ENCODE assay signal across 14 mouse cellular contexts in the genomic region with DNA sequence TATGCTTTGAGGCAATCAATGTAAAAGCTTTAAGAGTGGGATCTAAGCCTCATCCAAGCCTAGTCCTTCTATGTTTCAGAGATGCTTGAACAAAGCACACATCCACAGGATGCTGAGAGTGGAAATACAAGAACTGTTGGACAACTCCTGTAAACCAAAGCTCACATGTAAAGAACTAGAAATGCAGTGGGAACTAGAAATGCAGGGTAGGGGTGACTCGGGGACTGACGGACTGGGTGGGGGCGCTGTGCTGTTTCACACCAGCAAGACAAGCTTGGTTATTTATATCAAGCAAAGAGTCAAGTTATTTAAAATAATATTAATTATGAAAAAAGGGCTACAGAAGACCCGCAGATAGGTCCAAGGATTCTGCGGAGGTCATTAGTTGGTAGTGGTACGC.
A peak's percentile ranks its signal among the peaks of the same experiment; 100 is the strongest.
DNase-seq lines count a peak whose midpoint lies in the region; TF ChIP-seq lines count a peak whose summit lies in the region.
"Had no signal": no experiment of that assay in that cellular context is flagged by ENCODE, and none has a peak within 500 bp of the region (broad histone marks: within the 10 kb centered on the region; RNA-seq: fewer than 3 reads in every experiment).

No protein-coding gene starts in this region.

- 44% methylated on average over 6 of the region's 6 CpGs for WGBS in thymus, adult 2 months
- WGBS in embryonic facial prominence, embryonic 10.5 days: 95% methylated on average over 6 of the region's 6 CpGs
- 93% methylated on average over 6 of the region's 6 CpGs for WGBS in cerebellum, adult 2 months

- no peak overlapping the region for H3K4me3 ChIP-seq in left cerebral cortex, adult 2 months
- H3K4me3 ChIP-seq in thymus, adult 2 months (ENCODE audit: control insufficient read depth, insufficient read depth, low read length): no peak overlapping the region; the same call in 1 of the 2 replicates
- no peak overlapping the region for H3K4me3 ChIP-seq in embryonic facial prominence, embryonic 10.5 days
- no peak overlapping the region for H3K4me3 ChIP-seq in cerebellum, adult 2 months (replicated peaks; ENCODE audit: insufficient read depth, low read depth, low read length)
- H3K4me3 ChIP-seq: embryonic facial prominence, embryonic 13.5 days; forebrain, embryonic 15.5 days; hindbrain, embryonic 12.5 days; limb, embryonic 13.5 days had no signal

- no peaks in the 10 kb centered on the region for H3K27me3 ChIP-seq in thymus, adult 2 months (ENCODE audit: control insufficient read depth, insufficient read depth, low read length)
- H3K27me3 ChIP-seq in embryonic facial prominence, embryonic 10.5 days (replicated peaks; ENCODE audit: low read depth, poor library complexity, severe bottlenecking): no peaks in the 10 kb centered on the region
- H3K27me3 ChIP-seq in cerebellum, adult 2 months (ENCODE audit: control insufficient read depth, insufficient read depth, low read length): no peaks in the 10 kb centered on the region
- H3K27me3 ChIP-seq: embryonic facial prominence, embryonic 13.5 days; forebrain, embryonic 15.5 days; hindbrain, embryonic 12.5 days; limb, embryonic 13.5 days had no signal

- no peak for TF ChIP-seq CTCF in left cerebral cortex, adult 2 months (IDR thresholded peaks at IDR 0.05)
- no peak for TF ChIP-seq CTCF in thymus, adult 2 months (IDR thresholded peaks at IDR 0.05; ENCODE audit: borderline replicate concordance, control insufficient read depth, extremely low read depth, insufficient read depth, low read length, poor library complexity)
- TF ChIP-seq CTCF in cerebellum, adult 2 months (IDR thresholded peaks at IDR 0.05; ENCODE audit: borderline replicate concordance, insufficient read depth, low read depth, low read length): no peak

- no peak for DNase-seq in left cerebral cortex, adult 2 months (ENCODE audit: extremely low spot score in 1 of 2, low spot score in 2 of 2)
- DNase-seq in left cerebral cortex, adult 11 months (ENCODE audit: low spot score): no peak
- peak; percentile 45 for DNase-seq in thymus, adult 2 months
- no peak for DNase-seq in thymus, postnatal 10 days (ENCODE audit: low spot score in 2 of 2)
- no peak for DNase-seq in embryonic facial prominence, embryonic 10.5 days (ENCODE audit: low spot score)
- DNase-seq in thymus, postnatal 36 days: peak; percentile 55 to 57
- no peak for DNase-seq in adrenal gland, adult 2 months
- no peak for DNase-seq in cerebellum, adult 2 months
- DNase-seq: retina, postnatal 1 day had no signal

- H3K27ac ChIP-seq in left cerebral cortex, adult 2 months: peak overlapping the region; percentile 33; the same call in 1 of the 2 replicates
- H3K27ac ChIP-seq in thymus, adult 2 months (ENCODE audit: control insufficient read depth, insufficient read depth, low read length): peak overlapping the region; percentile 87
- H3K27ac ChIP-seq in embryonic facial prominence, embryonic 10.5 days (replicated peaks): peak overlapping the region; percentile 37; the same call in 1 of the 2 replicates
- no peak overlapping the region for H3K27ac ChIP-seq in cerebellum, adult 2 months (ENCODE audit: insufficient read depth, low read length)
- H3K27ac ChIP-seq: embryonic facial prominence, embryonic 13.5 days; forebrain, embryonic 15.5 days; hindbrain, embryonic 12.5 days; limb, embryonic 13.5 days; liver, embryonic 14.5 days had no signal

- H3K9me3 ChIP-seq in embryonic facial prominence, embryonic 10.5 days: peaks cover 4% of the 10 kb centered on the region
- H3K9me3 ChIP-seq: embryonic facial prominence, embryonic 13.5 days; forebrain, embryonic 15.5 days; hindbrain, embryonic 12.5 days; limb, embryonic 13.5 days had no signal

- no peak for TF ChIP-seq POLR2A in thymus, adult 2 months (IDR thresholded peaks at IDR 0.05; ENCODE audit: control insufficient read depth, extremely low read depth, insufficient read depth, low read length, poor library complexity)
- TF ChIP-seq POLR2A in cerebellum, adult 2 months (IDR thresholded peaks at IDR 0.05; ENCODE audit: borderline replicate concordance, insufficient read depth, low read length): no peak

- intact Hi-C loops in left cerebral cortex, adult 2 months (cut with DNase I): loop anchor here (10.0 kb wide), 1 partner anchor 281 kb away; no protein-coding TSS in a partner anchor

- no peaks in the 10 kb centered on the region for H3K36me3 ChIP-seq in thymus, adult 2 months (ENCODE audit: control insufficient read depth, insufficient read depth, low read length)
- H3K36me3 ChIP-seq in embryonic facial prominence, embryonic 10.5 days (replicated peaks): no peaks in the 10 kb centered on the region
- H3K36me3 ChIP-seq: embryonic facial prominence, embryonic 13.5 days; forebrain, embryonic 15.5 days; hindbrain, embryonic 12.5 days; limb, embryonic 13.5 days had no signal

- H3K4me1 ChIP-seq in thymus, adult 2 months (replicated peaks; ENCODE audit: control insufficient read depth, insufficient read depth, low read length): peaks cover 28% of the 10 kb centered on the region
- H3K4me1 ChIP-seq in embryonic facial prominence, embryonic 10.5 days: peaks cover 7% of the 10 kb centered on the region
- no peaks in the 10 kb centered on the region for H3K4me1 ChIP-seq in cerebellum, adult 2 months (ENCODE audit: control insufficient read depth, insufficient read depth, low read length)
- H3K4me1 ChIP-seq: forebrain, embryonic 15.5 days; hindbrain, embryonic 12.5 days had no signal

Comparison
In these comparisons a context has a peak if more than half of its experiments do, and no peak if none do; other contexts are left out.
1. DNase-seq: peak in thymus, adult 2 months (single experiment) and thymus, postnatal 36 days (2 of 2); none in left cerebral cortex, adult 2 months (0 of 2), left cerebral cortex, adult 11 months (single experiment), thymus, postnatal 10 days (0 of 2), embryonic facial prominence, embryonic 10.5 days (single experiment), adrenal gland, adult 2 months (single experiment) and cerebellum, adult 2 months (0 of 2).